Mouse (Mus musculus) embryonic fibroblast, embryonic 13.5 days (primary cell): Measurements from ENCODE around the gene Eps8l2. TPM values are rescaled to one million over a fixed set of nuclear protein-coding genes. Genes with fewer than 3 reads are reported as not detected.

Source experiments
- H3K27ac ChIP-seq: 2 replicates; pipeline ENCODE4 v1.5.1; 2012; ENCODE audit warnings: low read length, control low read depth, inconsistent platforms; ENCODE audit not compliant: insufficient read depth
- H3K4me1 ChIP-seq: 2 replicates; pipeline ENCODE4 v1.6.1; 2011; ENCODE audit warnings: low read length; ENCODE audit not compliant: control insufficient read depth, insufficient read depth
- H3K4me3 ChIP-seq: 2 replicates; pipeline ENCODE4 v1.5.1; 2011; ENCODE audit warnings: mild to moderate bottlenecking, control low read depth, low read length; ENCODE audit not compliant: insufficient read depth
- CTCF ChIP-seq: IDR thresholded peaks from 2 replicates; pipeline ENCODE4 v1.5.1; 2011; ENCODE audit warnings: mild to moderate bottlenecking, control low read depth, low read length, moderate library complexity, borderline replicate concordance; ENCODE audit not compliant: insufficient read depth
- POLR2A ChIP-seq: IDR thresholded peaks from 2 replicates; pipeline ENCODE4 v1.6.1; 2011; ENCODE audit warnings: low read depth, mild to moderate bottlenecking, control low read depth, low read length, moderate library complexity
- polyA plus RNA-seq: library from polyadenylated mRNA; stranded (reverse); fragments of >200 nt; gene quantifications from 2 replicates; pipeline ENCODE4 v1.2.4, GENCODE M21; 2011; ENCODE audit warnings: low read depth; ENCODE audit not compliant: missing spikeins, insufficient read length

The Eps8l2 gene
- polyA plus RNA-seq, 1 experiment: 4.2 TPM

- H3K4me3 ChIP-seq: no peak overlapping the region
- no peak overlapping the region for H3K27ac ChIP-seq
- TF ChIP-seq CTCF (no peak), POLR2A (no peak)
- peaks cover 9% of the 10 kb centered on the region; the same call in 1 of the 2 replicates for H3K4me1 ChIP-seq
Observed at GRCm38 (mm10) chr7:141340476-141340875, 1.8 kb downstream of the Eps8l2 start.

GRCm38 (mm10) chr7:141341689-141342226 lies 3.1 kb downstream of the Eps8l2 start:
- Histone ChIP-seq H3K27ac (no peak overlapping the region), H3K4me1 (peaks cover 9% of the 10 kb centered on the region; the same call in 1 of the 2 replicates), H3K4me3 (no peak overlapping the region)
- no peak for TF ChIP-seq CTCF
- TF ChIP-seq POLR2A: no peak

GRCm38 (mm10) chr7:141343230-141343629 lies 4.5 kb downstream of the Eps8l2 start:
- Histone ChIP-seq H3K4me3 (no peak overlapping the region), H3K4me1 (peaks cover 9% of the 10 kb centered on the region; the same call in 1 of the 2 replicates), H3K27ac (no peak overlapping the region)
- TF ChIP-seq POLR2A: no peak
- no peak for TF ChIP-seq CTCF

GRCm38 (mm10) chr7:141343696-141344095 lies 5.0 kb downstream of the Eps8l2 start:
- Histone ChIP-seq H3K27ac (no peak overlapping the region), H3K4me1 (peaks cover 9% of the 10 kb centered on the region; the same call in 1 of the 2 replicates), H3K4me3 (no peak overlapping the region)
- TF ChIP-seq POLR2A (no peak), CTCF (no peak)

GRCm38 (mm10) chr7:141344787-141345186 lies 6.1 kb downstream of the Eps8l2 start:
- Histone ChIP-seq H3K4me1 (peaks cover 4% of the 10 kb centered on the region; the same call in 1 of the 2 replicates), H3K4me3 (no peak overlapping the region), H3K27ac (no peak overlapping the region)
- TF ChIP-seq POLR2A (no peak), CTCF (no peak)

GRCm38 (mm10) chr7:141351061-141351460 lies 12.4 kb downstream of the Eps8l2 start:
- Histone ChIP-seq H3K4me3 (no peak overlapping the region), H3K27ac (no peak overlapping the region), H3K4me1 (no peaks in the 10 kb centered on the region)
- TF ChIP-seq CTCF: no peak
- no peak for TF ChIP-seq POLR2A

GRCm38 (mm10) chr7:141355051-141355450 lies 16.4 kb downstream of the Eps8l2 start:
- no peak for TF ChIP-seq CTCF
- no peak for TF ChIP-seq POLR2A
- Histone ChIP-seq H3K4me1 (no peaks in the 10 kb centered on the region), H3K27ac (no peak overlapping the region), H3K4me3 (no peak overlapping the region)

GRCm38 (mm10) chr7:141355626-141356326 lies 17.1 kb downstream of the Eps8l2 start:
- H3K4me1 ChIP-seq: no peaks in the 10 kb centered on the region
- TF ChIP-seq POLR2A (no peak), CTCF (no peak)
- no peak overlapping the region for H3K4me3 ChIP-seq
- H3K27ac ChIP-seq: no peak overlapping the region

- no peak overlapping the region for H3K4me3 ChIP-seq
- no peak overlapping the region for H3K27ac ChIP-seq
- H3K4me1 ChIP-seq: no peaks in the 10 kb centered on the region
- TF ChIP-seq POLR2A (no peak), CTCF (no peak)
Observed at GRCm38 (mm10) chr7:141356971-141357370, 18.3 kb downstream of the Eps8l2 start.

- no peak overlapping the region for H3K27ac ChIP-seq
- no peak overlapping the region for H3K4me3 ChIP-seq
- H3K4me1 ChIP-seq: no peaks in the 10 kb centered on the region
- TF ChIP-seq POLR2A: no peak
- no peak for TF ChIP-seq CTCF
Observed at GRCm38 (mm10) chr7:141361510-141361909, 22.8 kb downstream of the Eps8l2 start.
